31 mouse cellular contexts compared by ENCODE assay signal in the genomic region with DNA sequence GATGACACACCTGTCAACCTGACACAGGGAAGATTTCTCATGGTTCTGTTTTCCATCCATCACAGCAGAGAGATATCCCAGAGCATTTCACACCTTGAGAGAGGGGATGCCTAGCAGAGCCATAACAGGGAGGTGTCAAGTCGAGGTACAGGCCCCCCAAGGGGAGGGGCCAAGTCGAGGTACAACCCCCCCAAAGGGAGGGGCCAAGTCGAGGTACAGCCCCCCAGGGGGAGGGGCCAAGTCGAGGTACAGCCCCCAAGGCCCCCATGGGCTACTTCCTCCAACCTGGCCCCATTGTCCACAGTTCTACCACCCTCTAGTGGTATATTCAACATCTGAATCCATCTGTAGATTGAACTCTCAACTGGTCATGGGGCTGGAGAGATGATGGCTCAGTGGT. TPM values are rescaled to one million over a fixed set of nuclear protein-coding genes. Genes with fewer than 3 reads are reported as not detected.
"Had no signal": no experiment of that assay in that cellular context is flagged by ENCODE, and none has a peak within 500 bp of the region (broad histone marks: within the 10 kb centered on the region; RNA-seq: fewer than 3 reads in every experiment).

No protein-coding gene starts in this region.

- H3K4me2 ChIP-seq: limb, embryonic 12.5 days; limb, embryonic 15.5 days; liver, embryonic 11.5 days; lung, embryonic 14.5 days; midbrain, embryonic 13.5 days; neural tube, embryonic 13.5 days had no signal

- H3K4me3 ChIP-seq: limb, embryonic 12.5 days; limb, embryonic 15.5 days; midbrain, embryonic 10.5 days; midbrain, embryonic 13.5 days; myocyte; neural tube, embryonic 13.5 days had no signal

- H3K27ac ChIP-seq: kidney, postnatal 0 days; limb, embryonic 12.5 days; limb, embryonic 15.5 days; liver, embryonic 14.5 days; macrophage; midbrain, embryonic 10.5 days; midbrain, embryonic 13.5 days; neural tube, embryonic 13.5 days had no signal

- H3K9ac ChIP-seq: limb, embryonic 12.5 days; limb, embryonic 15.5 days; liver, embryonic 14.5 days; liver, postnatal 0 days; lung, embryonic 14.5 days; midbrain, embryonic 13.5 days; neural tube, embryonic 13.5 days had no signal

- H3K4me1 ChIP-seq: limb, embryonic 12.5 days; limb, embryonic 15.5 days; midbrain, embryonic 10.5 days; midbrain, embryonic 13.5 days; neural tube, embryonic 13.5 days had no signal

- H3K36me3 ChIP-seq: limb, embryonic 12.5 days; limb, embryonic 15.5 days; midbrain, embryonic 10.5 days; midbrain, embryonic 13.5 days; neural tube, embryonic 13.5 days had no signal

- H3K27me3 ChIP-seq: limb, embryonic 15.5 days; neural tube, embryonic 13.5 days had no signal

- DNase-seq: kidney, adult 9 months; kidney, postnatal 36 days; left cerebral cortex, postnatal 4 days; liver, postnatal 0 days; lung, embryonic 14.5 days; retina, postnatal 1 day; right cerebral cortex, postnatal 25 days; thymus, postnatal 25 days had no signal

- ATAC-seq: liver, postnatal 0 days; lung, postnatal 0 days; midbrain, embryonic 13.5 days; midbrain, embryonic 16.5 days had no signal

RNA-seq across cellular contexts. Expression of a gene that starts 41.0 kb away (rescaled TPM):
- total RNA-seq: layer of hippocampus, postnatal 14 days; left cerebral cortex, adult 8-10 months; left cerebral cortex, postnatal 4 days; megakaryocyte, adult 5-6 weeks; monocyte, adult 5-6 weeks; neutrophil, adult 5-6 weeks had no signal
- polyA plus RNA-seq: liver, embryonic 14.5 days; liver, postnatal 0 days; lung, embryonic 14.5 days; lung, postnatal 0 days; macrophage; small intestine, adult 2 months; spleen, adult 2 months; stomach, embryonic 16.5 days; testis, adult 2 months; thymus, postnatal 0 days had no signal

RNA-seq across cellular contexts. Expression of a gene that starts 44.2 kb away (rescaled TPM):
- total RNA-seq: layer of hippocampus, postnatal 14 days; left cerebral cortex, adult 8-10 months; left cerebral cortex, postnatal 14 days; left cerebral cortex, postnatal 4 days; megakaryocyte, adult 5-6 weeks; monocyte, adult 5-6 weeks; neutrophil, adult 5-6 weeks had no signal
- polyA plus RNA-seq: kidney, postnatal 0 days; liver, postnatal 0 days; lung, embryonic 14.5 days; lung, postnatal 0 days; macrophage; midbrain, embryonic 16.5 days; myocyte; small intestine, adult 2 months had no signal
